Mouse (Mus musculus) C2C12 (cell line): Measurements from ENCODE around the gene Lpar1. TPM values are rescaled to one million over a fixed set of nuclear protein-coding genes. Genes with fewer than 3 reads are reported as not detected.

Experiments
- H3K27me3 ChIP-seq: one replicate; pipeline ENCODE4 v1.6.1; 2011; ENCODE audit not compliant: control insufficient read depth, insufficient read depth, insufficient read length
- H3K36me3 ChIP-seq: one replicate; pipeline ENCODE4 v1.6.1; 2011; ENCODE audit not compliant: control insufficient read depth, insufficient read depth
- H3K4me3 ChIP-seq: one replicate; pipeline ENCODE4 v1.5.1; 2011; ENCODE audit warnings: mild to moderate bottlenecking, control low read depth; ENCODE audit not compliant: poor library complexity, insufficient read depth, severe bottlenecking
- H3K79me2 ChIP-seq: one replicate; pipeline ENCODE4 v1.6.1; 2011; ENCODE audit not compliant: control insufficient read depth, insufficient read depth
- H3K79me3 ChIP-seq: one replicate; pipeline ENCODE4 v1.6.1; 2011; ENCODE audit warnings: low read depth, control low read depth
- H3ac ChIP-seq: one replicate; pipeline ENCODE3; 2011; ENCODE audit warnings: low read depth; ENCODE audit not compliant: control insufficient read depth, insufficient read length
- CEBPB ChIP-seq: IDR thresholded peaks from one replicate; pipeline ENCODE4 v1.6.1; 2011; ENCODE audit warnings: low read depth, mild to moderate bottlenecking, control low read depth, moderate library complexity
- CTCF ChIP-seq: IDR thresholded peaks from one replicate; pipeline ENCODE4 v1.5.1; 2011; ENCODE audit not compliant: control insufficient read depth, insufficient read depth, insufficient read length
- FOSL1 ChIP-seq: IDR thresholded peaks from one replicate; pipeline ENCODE4 v1.8.0; 2011; ENCODE audit warnings: mild to moderate bottlenecking, low read length; ENCODE audit not compliant: poor library complexity, insufficient read depth, severe bottlenecking
- MAX ChIP-seq: IDR thresholded peaks from one replicate; pipeline ENCODE4 v1.6.1; 2011; ENCODE audit warnings: mild to moderate bottlenecking, control low read depth
- MYOD1 ChIP-seq: IDR thresholded peaks from one replicate; pipeline ENCODE4 v1.6.1; 2011; ENCODE audit warnings: low read depth; ENCODE audit not compliant: control insufficient read depth, insufficient read length
- MYOG ChIP-seq: IDR thresholded peaks from one replicate; pipeline ENCODE4 v1.6.1; 2011; ENCODE audit not compliant: control insufficient read depth, insufficient read length; ENCODE audit errors: extremely low read depth
- USF1 ChIP-seq: IDR thresholded peaks from one replicate; pipeline ENCODE4 v1.6.1; 2011; ENCODE audit warnings: low read depth, mild to moderate bottlenecking, control low read depth, moderate library complexity
- polyA plus RNA-seq: library from polyadenylated mRNA; unstranded; fragments of >200 nt; fragmentation: generic; extraction: Trizol; gene quantifications from one replicate; pipeline ENCODE4 v1.2.1, GENCODE M21; 2012; ENCODE audit warnings: missing spikeins

Lpar1 gene
- polyA plus RNA-seq, 1 experiment, result 14.4 TPM

- Histone ChIP-seq H3K36me3 (no peaks in the 10 kb centered on the region), H3K27me3 (no peaks in the 10 kb centered on the region), H3K4me3 (no peak overlapping the region), H3K79me3 (no peaks in the 10 kb centered on the region), H3ac (no peak overlapping the region), H3K79me2 (no peaks in the 10 kb centered on the region)
- TF ChIP-seq CTCF (no peak), MYOD1 (no peak), CEBPB (no peak), USF1 (no peak), MYOG (no peak), MAX (no peak), FOSL1 (no peak)
These were observed 23.8 kb upstream of the Lpar1 start for GRCm38 (mm10) chr4:58577382-58578048.

- H3K27me3 ChIP-seq, result no peaks in the 10 kb centered on the region
- no peak overlapping the region for H3K4me3 ChIP-seq
- TF ChIP-seq FOSL1 (no peak), CEBPB (no peak), MAX (no peak), USF1 (no peak), MYOD1 (no peak), CTCF (no peak), MYOG (no peak)
- no peaks in the 10 kb centered on the region for H3K79me2 ChIP-seq
- H3K36me3 ChIP-seq, result no peaks in the 10 kb centered on the region
- H3K79me3 ChIP-seq, result no peaks in the 10 kb centered on the region
- H3ac ChIP-seq, result no peak overlapping the region
These were observed 22.1 kb upstream of the Lpar1 start for GRCm38 (mm10) chr4:58575831-58576230.

GRCm38 (mm10) chr4:58574024-58574423 lies 20.3 kb upstream of the Lpar1 start:
- Histone ChIP-seq H3ac (no peak overlapping the region), H3K36me3 (no peaks in the 10 kb centered on the region), H3K4me3 (no peak overlapping the region), H3K27me3 (no peaks in the 10 kb centered on the region), H3K79me3 (no peaks in the 10 kb centered on the region), H3K79me2 (no peaks in the 10 kb centered on the region)
- peak; percentile 19 for TF ChIP-seq MAX
- TF ChIP-seq MYOG, result no peak
- peak; percentile 49 for TF ChIP-seq FOSL1

- Histone ChIP-seq H3K79me2 (no peaks in the 10 kb centered on the region), H3ac (no peak overlapping the region), H3K36me3 (no peaks in the 10 kb centered on the region), H3K4me3 (no peak overlapping the region), H3K27me3 (no peaks in the 10 kb centered on the region), H3K79me3 (no peaks in the 10 kb centered on the region)
- no peak for TF ChIP-seq MYOD1
- TF ChIP-seq CEBPB, result no peak
- no peak for TF ChIP-seq MAX
- no peak for TF ChIP-seq MYOG
- TF ChIP-seq CTCF, result no peak
- TF ChIP-seq USF1, result no peak
These were observed 18.7 kb upstream of the Lpar1 start for GRCm38 (mm10) chr4:58572446-58572845.

GRCm38 (mm10) chr4:58571661-58572060 lies 18.0 kb upstream of the Lpar1 start:
- H3K27me3 ChIP-seq, result no peaks in the 10 kb centered on the region
- no peaks in the 10 kb centered on the region for H3K79me3 ChIP-seq
- H3ac ChIP-seq, result no peak overlapping the region
- no peak overlapping the region for H3K4me3 ChIP-seq
- no peaks in the 10 kb centered on the region for H3K79me2 ChIP-seq
- TF ChIP-seq MYOD1, result no peak
- H3K36me3 ChIP-seq, result no peaks in the 10 kb centered on the region

GRCm38 (mm10) chr4:58571232-58571631 lies 17.5 kb upstream of the Lpar1 start:
- no peaks in the 10 kb centered on the region for H3K79me3 ChIP-seq
- no peak overlapping the region for H3ac ChIP-seq
- TF ChIP-seq MYOD1, result no peak
- TF ChIP-seq FOSL1, result no peak
- no peak for TF ChIP-seq CEBPB
- TF ChIP-seq MYOG, result no peak
- TF ChIP-seq MAX, result no peak
- TF ChIP-seq CTCF, result no peak
- TF ChIP-seq USF1, result no peak
- no peaks in the 10 kb centered on the region for H3K27me3 ChIP-seq
- no peaks in the 10 kb centered on the region for H3K36me3 ChIP-seq
- no peak overlapping the region for H3K4me3 ChIP-seq
- no peaks in the 10 kb centered on the region for H3K79me2 ChIP-seq
